Mouse (Mus musculus) cerebellum, postnatal 14 days (tissue): ENCODE results near the gene Efnb1.

ENCODE experiments used
- DNase-seq, 2 experiments: peaks; one replicate each; pipeline ENCODE4 v3.0.0; 2021; ENCODE audit warnings: mixed read lengths in 2 of 2

The Efnb1 gene

GRCm38 (mm10) chrX:99154358-99154757 is 18.4 kb downstream of the Efnb1 start:
- DNase-seq: no peak

- no peak for DNase-seq
Observed at GRCm38 (mm10) chrX:99159020-99159419, 23.1 kb downstream of the Efnb1 start.

GRCm38 (mm10) chrX:99164111-99164510 is 28.2 kb downstream of the Efnb1 start:
- no peak for DNase-seq

GRCm38 (mm10) chrX:99164855-99165368 is 29.0 kb downstream of the Efnb1 start:
- no peak for DNase-seq

GRCm38 (mm10) chrX:99167014-99167413 is 31.1 kb downstream of the Efnb1 start:
- no peak for DNase-seq

- DNase-seq: no peak
Observed at GRCm38 (mm10) chrX:99167550-99167949, 31.6 kb downstream of the Efnb1 start.

GRCm38 (mm10) chrX:99172301-99172700 is 36.4 kb downstream of the Efnb1 start:
- no peak for DNase-seq

- no peak for DNase-seq
Observed at GRCm38 (mm10) chrX:99185081-99185596, 49.2 kb downstream of the Efnb1 start.

GRCm38 (mm10) chrX:99186497-99187435 is 50.8 kb downstream of the Efnb1 start:
- DNase-seq: no peak

- DNase-seq: no peak
Observed at GRCm38 (mm10) chrX:99191441-99192087, 55.6 kb downstream of the Efnb1 start.

GRCm38 (mm10) chrX:99196910-99197309 is 61.0 kb downstream of the Efnb1 start:
- DNase-seq: no peak

GRCm38 (mm10) chrX:99198532-99198931 is 62.6 kb downstream of the Efnb1 start:
- DNase-seq: no peak
